Mouse (Mus musculus) heart, adult 8-10 months (tissue): ENCODE data around the gene Macrod2. TPM values are rescaled to one million over a fixed set of nuclear protein-coding genes. Genes with fewer than 3 reads are reported as not detected.

ENCODE experiments used
- DNase-seq: peaks from one replicate; pipeline ENCODE4 v3.0.0; 2022; ENCODE audit warnings: low spot score
- total RNA-seq, 4 experiments: library from RNA; stranded (reverse); gene quantifications; 2 replicates each; pipeline ENCODE4 v1.2.4; 2022

The Macrod2 gene
- total RNA-seq, 4 experiments from 2014 or later = 7.0 to 9.1 (median 8.7) TPM

GRCm38 (mm10) chr2:141844408-141845175 is 1449.5 kb downstream of the Macrod2 start:
- no peak for DNase-seq

- no peak for DNase-seq
Observed at GRCm38 (mm10) chr2:141859220-141859619, 1464.1 kb downstream of the Macrod2 start.

DNA sequence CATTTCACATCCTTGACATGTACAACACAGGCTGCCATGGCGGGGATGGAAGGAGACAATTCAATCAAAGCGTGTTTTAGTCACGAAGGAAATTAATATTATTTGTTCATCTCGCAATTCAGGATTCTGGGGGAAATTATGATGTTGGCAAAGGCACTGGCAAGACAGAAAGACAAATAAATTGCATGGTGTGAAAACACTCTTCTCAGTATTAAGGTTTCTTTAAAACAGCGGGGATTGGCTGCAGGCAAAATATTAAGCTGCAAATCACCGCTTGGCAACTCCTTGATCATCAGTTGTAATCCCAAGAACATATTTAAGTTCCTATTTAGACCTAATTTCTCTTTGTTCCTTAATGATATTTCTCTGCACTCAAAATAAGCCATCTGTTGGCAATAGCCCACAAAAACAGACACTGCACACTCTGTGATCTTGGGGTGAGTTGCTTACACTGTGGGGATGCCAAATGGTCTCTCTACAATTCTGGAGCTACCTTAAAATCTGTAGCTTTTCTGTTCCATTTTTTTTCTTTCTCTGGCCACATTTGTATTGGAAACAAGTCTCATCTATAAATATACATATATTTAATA is 1466.7 kb downstream of the Macrod2 start:
- no peak for DNase-seq

- no peak for DNase-seq
Observed at GRCm38 (mm10) chr2:141862531-141863265, 1467.6 kb downstream of the Macrod2 start.

- DNase-seq = no peak
Observed at GRCm38 (mm10) chr2:141863628-141864165, 1468.6 kb downstream of the Macrod2 start.

GRCm38 (mm10) chr2:141870930-141871329 is 1475.8 kb downstream of the Macrod2 start:
- no peak for DNase-seq

GRCm38 (mm10) chr2:141876155-141876851 is 1481.2 kb downstream of the Macrod2 start:
- DNase-seq = no peak

DNA sequence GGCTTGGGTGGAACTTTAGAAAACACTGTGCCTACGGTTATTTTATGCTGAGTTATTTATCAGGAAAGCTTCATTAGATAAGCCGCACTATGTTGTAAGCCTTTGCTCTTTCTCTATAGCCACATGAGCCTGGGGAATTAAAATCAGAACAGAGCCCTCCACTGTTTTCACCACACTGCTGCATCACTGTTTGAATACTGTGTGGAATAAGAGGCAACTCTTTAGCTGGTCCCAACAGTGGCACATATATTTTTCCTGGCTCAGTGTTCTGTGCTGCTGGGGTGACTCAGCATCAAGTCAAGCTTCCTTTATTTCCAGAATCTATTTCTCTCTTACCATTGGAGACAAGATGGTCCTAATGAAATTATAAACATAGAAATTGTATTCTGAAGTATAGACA is 1481.8 kb downstream of the Macrod2 start:
- no peak for DNase-seq

- no peak for DNase-seq
Observed at GRCm38 (mm10) chr2:141878473-141878872, 1483.4 kb downstream of the Macrod2 start.

- DNase-seq = no peak
Observed at GRCm38 (mm10) chr2:141879711-141880110, 1484.6 kb downstream of the Macrod2 start.

DNA sequence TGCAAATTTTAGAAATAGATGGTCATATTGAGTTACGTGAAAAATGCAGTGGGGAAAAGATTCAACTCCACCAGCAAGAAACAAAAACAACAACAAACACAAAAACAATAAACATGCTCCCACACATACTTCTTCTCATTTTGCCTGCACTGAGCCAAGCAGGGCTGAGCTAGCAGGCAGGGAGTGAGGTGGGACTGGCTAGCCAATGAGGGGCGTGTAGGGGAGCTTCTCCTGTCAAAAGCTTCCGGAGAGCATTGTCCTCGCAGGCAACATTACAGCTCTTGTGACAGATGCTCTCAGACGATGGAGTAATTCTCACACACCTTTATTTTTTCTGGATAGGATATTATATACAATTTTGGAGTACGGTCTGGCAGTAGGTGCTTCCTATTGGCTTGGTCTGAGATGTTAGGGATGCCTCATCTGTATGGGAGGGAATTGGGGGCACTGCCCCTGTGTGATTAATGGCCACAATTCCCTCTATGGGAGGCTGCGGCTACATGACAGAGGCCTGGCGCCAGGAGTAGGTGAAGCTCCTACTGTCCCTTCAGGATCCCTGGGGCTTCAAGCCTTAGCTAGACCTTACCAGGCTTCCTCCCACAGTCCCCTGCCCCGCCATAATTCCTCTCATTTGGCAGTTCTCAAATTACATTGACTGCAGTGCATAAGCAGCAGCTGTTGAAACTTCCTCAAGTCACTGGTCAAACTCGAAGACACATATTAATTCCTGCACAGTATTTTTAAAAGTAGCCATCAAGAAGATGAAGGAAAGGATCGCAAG is 1491.8 kb downstream of the Macrod2 start:
- no peak for DNase-seq

GRCm38 (mm10) chr2:141889497-141889896 is 1494.4 kb downstream of the Macrod2 start:
- DNase-seq = no peak

- DNase-seq = no peak
Observed at GRCm38 (mm10) chr2:141897951-141898350, 1502.8 kb downstream of the Macrod2 start.

DNA sequence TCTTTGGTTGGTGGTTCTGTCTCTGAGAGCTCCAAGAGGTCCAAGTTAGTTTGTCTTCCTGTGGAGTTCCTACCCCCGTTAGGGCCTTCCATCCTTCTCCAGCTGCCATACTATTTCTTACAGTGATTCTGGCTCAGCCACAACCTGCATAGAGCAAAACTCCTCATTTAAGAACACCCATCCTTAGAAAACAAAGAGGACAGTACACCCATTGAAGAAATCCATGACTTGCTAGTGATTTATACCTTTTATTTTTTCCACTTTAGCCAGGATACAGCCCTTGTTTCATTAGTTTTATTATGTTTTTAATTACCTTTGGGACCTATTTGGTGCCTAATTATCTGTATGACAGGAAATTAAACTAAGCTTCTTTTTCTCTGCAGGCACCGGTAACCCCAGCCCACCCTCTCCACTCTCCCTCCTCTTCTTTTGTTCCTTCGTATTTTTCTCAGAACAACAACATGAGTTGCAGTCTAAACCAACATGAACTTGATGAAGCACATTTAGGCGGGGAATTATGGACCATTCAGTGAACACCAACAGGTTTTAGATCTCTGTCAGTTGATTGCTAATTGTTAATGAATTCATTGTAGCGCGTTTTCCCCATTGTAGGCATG is 1516.8 kb downstream of the Macrod2 start:
- no peak for DNase-seq

DNA sequence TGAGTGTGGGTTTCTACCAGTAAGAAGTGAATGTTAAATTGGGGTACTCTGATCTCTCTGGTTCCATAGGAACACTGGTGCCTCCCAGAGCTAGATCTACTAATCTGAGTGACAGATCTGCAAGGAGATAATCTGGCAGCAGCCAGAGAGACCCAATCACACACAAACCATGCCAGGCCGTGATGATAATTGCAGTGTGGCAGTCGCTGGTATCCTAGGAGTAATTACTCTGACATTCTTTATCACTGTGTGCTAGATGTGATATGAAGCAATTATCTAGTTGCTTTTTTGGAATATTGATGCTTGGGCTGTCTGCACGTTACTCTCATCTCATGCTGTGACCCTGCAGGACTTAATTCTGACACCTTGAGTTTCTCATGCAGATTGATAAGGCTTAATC is 1518.4 kb downstream of the Macrod2 start:
- no peak for DNase-seq

DNA sequence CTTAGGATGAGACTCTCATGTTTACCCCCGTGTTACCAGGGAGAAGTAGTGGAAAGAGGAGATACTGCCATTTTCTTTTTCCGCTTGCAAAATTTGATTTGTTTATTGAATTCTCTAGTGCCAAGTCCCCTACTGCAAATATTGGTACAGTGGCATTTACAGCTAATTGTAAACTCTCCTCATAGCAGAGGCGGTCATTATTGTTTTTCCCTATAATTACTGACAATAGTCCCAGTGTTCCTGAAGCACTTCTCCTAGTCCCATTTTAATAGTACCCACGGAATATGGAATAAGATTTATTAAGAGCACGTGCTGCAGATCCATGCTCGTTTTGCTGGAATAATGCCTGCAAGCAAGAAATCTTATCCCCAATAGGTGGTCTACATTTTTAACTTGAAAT is 1518.8 kb downstream of the Macrod2 start:
- DNase-seq = no peak

DNA sequence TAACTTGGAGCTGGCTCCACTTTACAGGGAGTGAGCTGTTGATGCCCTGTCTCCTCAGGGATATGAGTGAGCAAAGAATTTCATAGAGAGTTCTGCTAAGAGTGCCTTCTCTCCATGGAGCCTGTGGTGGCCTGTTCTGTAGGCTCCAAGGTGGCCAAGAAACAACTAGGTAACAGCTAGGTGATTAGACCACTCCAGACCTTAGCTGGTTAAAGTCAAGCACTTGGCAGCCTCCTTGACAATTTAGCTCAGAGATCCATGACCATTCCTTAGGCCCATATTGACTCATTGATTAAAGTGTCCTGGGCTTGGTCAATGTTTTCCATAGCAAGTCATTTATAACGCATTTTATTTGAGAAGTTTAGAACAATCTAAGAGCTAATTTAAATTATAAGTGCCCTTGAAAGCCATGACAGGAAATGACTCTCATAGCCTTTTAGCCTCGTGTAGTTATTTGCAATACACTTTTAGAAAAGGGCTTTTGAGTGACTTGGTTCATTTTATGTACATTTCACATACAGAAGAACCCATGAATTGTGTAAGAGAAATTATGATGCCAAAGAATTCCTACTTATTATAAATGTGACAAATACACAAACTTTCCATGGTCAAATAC is 1525.4 kb downstream of the Macrod2 start:
- DNase-seq = no peak

DNA sequence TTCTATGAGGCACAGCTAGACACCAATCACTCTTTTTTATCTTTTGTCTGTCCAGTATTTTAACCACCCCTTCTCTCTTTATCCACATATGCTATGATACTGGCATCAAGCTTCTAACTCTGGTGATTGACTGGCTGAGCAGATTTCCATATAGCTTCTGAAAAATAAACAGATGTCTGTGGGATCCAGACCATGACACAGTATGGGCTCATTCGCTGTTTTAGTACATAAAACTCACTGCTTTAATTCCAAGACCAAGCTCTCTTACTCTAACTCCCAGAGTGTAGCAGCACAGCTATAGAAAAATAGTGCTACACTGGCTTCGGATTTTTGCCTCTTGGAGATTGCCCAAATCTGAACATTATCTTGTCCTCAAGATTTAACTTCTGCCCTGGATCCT is 1540.0 kb downstream of the Macrod2 start:
- DNase-seq = no peak

DNA sequence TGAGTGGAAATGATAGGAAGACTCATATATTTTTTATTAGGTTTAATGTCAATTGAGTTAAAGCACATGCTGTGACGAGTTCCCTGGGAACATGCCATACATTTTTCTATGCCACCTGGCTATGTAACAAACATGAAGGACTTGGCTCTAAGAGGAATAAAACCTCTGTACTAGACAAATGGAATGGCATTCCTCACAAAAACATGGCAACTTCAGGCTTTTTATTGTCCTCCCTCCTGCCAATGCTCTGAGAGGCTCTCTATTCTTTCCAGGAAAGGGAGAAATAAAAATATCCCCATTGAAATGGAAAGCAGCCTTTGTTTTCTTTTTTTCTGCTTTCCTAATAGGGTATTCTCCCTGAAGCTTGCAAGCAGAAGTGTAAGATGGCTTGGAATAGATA is 1559.7 kb downstream of the Macrod2 start:
- no peak for DNase-seq

DNA sequence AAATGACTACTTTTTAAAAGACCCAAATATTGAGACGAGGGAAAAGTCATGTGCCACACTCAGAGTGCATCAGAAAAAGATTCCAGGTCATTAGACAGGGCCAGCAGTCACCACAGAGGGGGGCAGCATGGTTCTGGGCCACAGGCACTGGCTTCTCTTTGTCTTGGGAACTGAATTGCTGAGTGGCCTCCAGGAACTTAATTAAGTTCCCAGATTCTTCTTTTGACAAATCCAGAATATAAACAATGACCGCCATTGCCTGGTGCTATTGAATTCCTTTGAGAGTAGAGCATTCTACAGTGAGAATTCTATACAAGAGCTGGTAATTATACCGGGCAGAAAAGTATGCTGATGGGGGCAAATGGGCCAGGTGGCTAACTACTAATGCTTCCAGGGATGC is 1560.1 kb downstream of the Macrod2 start:
- no peak for DNase-seq
